Mouse (Mus musculus): ENCODE data around the gene Dync1h1. TPM values are rescaled to one million over a fixed set of nuclear protein-coding genes. Genes with fewer than 3 reads are reported as not detected.
A peak's percentile ranks its signal among the peaks of the same experiment; 100 is the strongest.

Gene Dync1h1
- polyA plus RNA-seq, 1 experiment = 256 TPM

- TF ChIP-seq GATA1 (IDR thresholded peaks at IDR 0.05; ENCODE audit: low read length) = no peak
Observed at GRCm38 (mm10) chr12:110674243-110674642, 73.0 kb downstream of the Dync1h1 start.

GRCm38 (mm10) chr12:110681191-110681590 lies 79.9 kb downstream of the Dync1h1 start:
- no peak for TF ChIP-seq GATA1 (IDR thresholded peaks at IDR 0.05; ENCODE audit: low read length)

GRCm38 (mm10) chr12:110681878-110682277 lies 80.6 kb downstream of the Dync1h1 start:
- TF ChIP-seq GATA1 (IDR thresholded peaks at IDR 0.05; ENCODE audit: low read length) = no peak

- TF ChIP-seq GATA1 (IDR thresholded peaks at IDR 0.05; ENCODE audit: low read length) = no peak
Observed at GRCm38 (mm10) chr12:110682561-110683299, 81.5 kb downstream of the Dync1h1 start, which contains the start of gene 1700001K19Rik. Gene 1700001K19Rik, minus strand, starts transcription at chr12:110682619.

GRCm38 (mm10) chr12:110683580-110683979 lies 82.3 kb downstream of the Dync1h1 start:
- TF ChIP-seq GATA1 (IDR thresholded peaks at IDR 0.05; ENCODE audit: low read length) = no peak

- no peak for TF ChIP-seq GATA1 (IDR thresholded peaks at IDR 0.05; ENCODE audit: low read length)
Observed at GRCm38 (mm10) chr12:110687894-110688734, 86.9 kb downstream of the Dync1h1 start.

- no peak for TF ChIP-seq GATA1 (IDR thresholded peaks at IDR 0.05; ENCODE audit: low read length)
Observed at GRCm38 (mm10) chr12:110689919-110690643, 88.8 kb downstream of the Dync1h1 start.

GRCm38 (mm10) chr12:110695676-110696171 lies 94.5 kb downstream of the Dync1h1 start:
- TF ChIP-seq GATA1 (IDR thresholded peaks at IDR 0.05; ENCODE audit: low read length) = no peak

GRCm38 (mm10) chr12:110696173-110696974 lies 95.1 kb downstream of the Dync1h1 start:
- TF ChIP-seq GATA1 (IDR thresholded peaks at IDR 0.05; ENCODE audit: low read length) = no peak

- TF ChIP-seq GATA1 (IDR thresholded peaks at IDR 0.05; ENCODE audit: low read length) = no peak
Observed at GRCm38 (mm10) chr12:110696975-110697400, 95.7 kb downstream of the Dync1h1 start.

GRCm38 (mm10) chr12:110697457-110697856 lies 96.2 kb downstream of the Dync1h1 start:
- no peak for TF ChIP-seq GATA1 (IDR thresholded peaks at IDR 0.05; ENCODE audit: low read length)

- no peak for TF ChIP-seq GATA1 (IDR thresholded peaks at IDR 0.05; ENCODE audit: low read length)
Observed at GRCm38 (mm10) chr12:110698080-110698479, 96.8 kb downstream of the Dync1h1 start.

- TF ChIP-seq GATA1 (IDR thresholded peaks at IDR 0.05; ENCODE audit: low read length) = peak; percentile 82
Observed at GRCm38 (mm10) chr12:110698523-110699170, 97.4 kb downstream of the Dync1h1 start.

GRCm38 (mm10) chr12:110699171-110699547 lies 97.9 kb downstream of the Dync1h1 start:
- no peak for TF ChIP-seq GATA1 (IDR thresholded peaks at IDR 0.05; ENCODE audit: low read length)

Measured in G1E-ER4 (cell line).